Mouse (Mus musculus): Measurements from ENCODE around the gene Sbno2.
A peak's percentile ranks its signal among the peaks of the same experiment; 100 is the strongest.

The Sbno2 gene

DNA sequence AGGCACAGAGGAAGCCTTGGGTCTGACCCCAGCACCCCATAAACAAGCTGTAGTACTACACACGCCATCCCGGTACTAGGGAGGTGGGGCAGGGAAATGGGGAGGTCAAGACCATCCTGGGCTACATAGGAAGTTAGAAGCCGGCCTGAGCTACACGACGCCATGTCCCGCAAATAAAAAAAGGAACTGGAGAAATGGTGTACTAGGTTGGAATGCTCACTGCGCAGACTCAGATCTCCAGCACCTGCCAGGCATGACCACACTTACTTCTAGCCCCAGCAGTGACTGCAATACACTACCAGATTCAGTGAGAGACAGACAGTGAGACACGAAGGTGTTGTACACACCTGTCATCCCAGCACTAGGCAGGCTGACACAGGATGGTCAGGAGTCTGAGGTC, 17.9 kb downstream of the Sbno2 start:
- DNase-seq: no peak

GRCm38 (mm10) chr10:80086847-80087246, 18.5 kb downstream of the Sbno2 start:
- DNase-seq: no peak

- DNase-seq: peak; percentile 54 to 55
Observed at GRCm38 (mm10) chr10:80084817-80085487, 20.4 kb downstream of the Sbno2 start.

DNA sequence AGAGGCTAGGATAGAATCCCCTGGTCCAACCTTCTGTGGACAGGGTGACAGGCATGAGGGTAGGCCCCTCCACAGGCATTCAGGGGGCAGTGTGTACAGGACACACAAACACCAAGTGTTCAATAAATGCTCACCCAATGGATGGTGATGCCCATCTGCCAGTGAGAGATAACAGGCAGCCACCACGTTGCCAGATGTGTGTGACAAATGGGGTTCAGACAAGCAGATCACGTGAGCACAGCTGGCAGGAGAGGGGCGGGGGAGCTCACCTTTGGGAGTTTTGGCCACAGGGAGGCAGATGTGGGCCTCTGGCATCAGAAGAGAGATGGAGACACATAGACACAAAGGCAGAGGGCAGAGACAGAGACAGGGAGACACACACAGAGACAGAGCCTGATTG, 24.3 kb downstream of the Sbno2 start:
- no peak for DNase-seq

DNA sequence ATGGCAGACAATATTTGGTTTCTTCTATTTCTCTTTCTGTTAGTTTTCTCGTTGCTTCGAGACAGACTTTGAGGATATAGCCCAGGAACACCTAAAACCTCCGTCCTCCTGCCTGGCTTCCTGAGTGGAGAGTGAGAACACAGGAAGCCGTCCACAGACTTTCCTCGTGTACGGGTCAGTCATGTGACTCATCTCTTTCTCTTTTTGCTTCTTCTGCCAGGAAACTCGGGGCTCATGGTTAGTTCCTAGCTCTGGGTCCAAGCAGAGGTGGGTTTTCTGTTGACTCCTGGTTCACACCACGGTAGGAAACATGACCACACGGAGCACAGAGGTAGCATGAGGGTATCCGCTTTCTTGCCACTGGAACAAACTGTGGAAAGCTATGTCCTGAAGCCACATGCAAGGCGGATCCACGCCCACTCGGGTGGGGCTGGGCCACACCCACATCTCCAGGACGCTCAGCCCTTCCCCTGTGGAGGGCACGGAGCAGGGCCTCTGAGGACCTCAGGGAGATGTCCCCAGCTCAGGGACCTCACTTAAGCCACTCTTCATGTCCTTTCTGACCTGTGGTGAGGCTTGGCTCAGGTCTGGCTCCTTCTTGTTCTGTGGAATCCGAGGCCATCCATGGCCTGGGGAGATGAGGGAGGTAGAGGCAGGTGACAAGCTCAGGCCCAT, 24.8 kb downstream of the Sbno2 start:
- no peak for DNase-seq

DNA sequence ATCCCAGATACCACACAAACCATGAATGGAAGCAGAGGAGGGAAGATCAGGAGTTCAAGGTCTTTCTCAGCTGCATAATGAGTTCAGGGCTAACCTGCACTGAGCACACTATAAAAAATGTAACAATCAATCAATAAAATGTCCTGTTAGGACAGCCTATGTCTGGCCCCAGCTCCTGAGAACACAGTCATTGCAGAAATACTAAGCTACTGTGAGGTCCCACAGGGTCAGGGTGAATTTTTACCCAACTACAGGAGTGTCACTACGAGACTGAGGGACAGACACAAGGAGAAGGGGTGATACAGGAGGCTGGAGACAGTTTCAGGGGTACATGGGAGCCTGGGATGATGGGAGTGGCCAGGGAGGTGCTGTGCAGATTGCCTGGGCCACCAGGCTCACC, 27.0 kb downstream of the Sbno2 start:
- no peak for DNase-seq

GRCm38 (mm10) chr10:80077312-80077711, 28.1 kb downstream of the Sbno2 start:
- DNase-seq: no peak

- DNase-seq: no peak
Observed at GRCm38 (mm10) chr10:80076386-80076785, 29.0 kb downstream of the Sbno2 start.

GRCm38 (mm10) chr10:80075924-80076323, 29.4 kb downstream of the Sbno2 start:
- no peak for DNase-seq

DNA sequence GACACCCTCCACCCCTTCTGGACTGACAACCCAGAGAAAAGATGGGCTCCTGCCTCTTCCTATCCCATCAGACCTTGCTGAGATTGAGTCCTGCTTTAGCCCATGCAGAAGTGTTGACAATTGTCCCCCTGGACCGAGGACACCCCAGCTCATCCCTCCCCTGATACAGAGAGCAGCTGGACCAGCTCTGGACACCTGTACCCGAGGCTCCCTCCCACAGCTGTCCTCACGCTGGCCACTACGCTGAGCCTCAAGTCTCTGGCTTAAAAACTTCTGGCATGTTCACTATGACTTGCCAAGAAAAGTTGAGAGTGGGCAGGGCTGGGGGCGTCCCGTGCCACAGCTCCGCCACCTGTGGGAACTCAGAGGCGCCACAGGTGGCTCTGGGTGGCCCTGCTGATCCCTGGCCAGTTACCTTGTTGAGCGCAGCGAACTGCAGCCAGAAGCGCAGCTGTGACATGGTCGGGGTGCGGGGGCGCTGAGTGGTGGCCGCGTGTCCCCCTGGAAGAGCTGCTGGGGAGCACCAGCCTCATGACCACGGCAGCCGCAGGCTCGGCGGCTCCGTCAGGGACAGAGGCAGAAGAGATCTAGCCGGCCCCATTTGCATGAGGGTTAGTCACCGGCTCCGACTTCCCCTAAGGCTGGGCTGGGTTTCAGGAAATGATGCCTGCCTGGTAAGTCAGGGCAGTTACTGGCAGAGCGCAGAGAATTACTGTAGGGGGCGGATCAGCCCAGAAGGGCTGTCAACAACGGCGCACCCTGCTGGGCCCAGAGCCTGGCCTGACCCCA, 30.4 kb downstream of the Sbno2 start:
- peak; percentile 43 to 56 for DNase-seq

GRCm38 (mm10) chr10:80072623-80073489, 32.5 kb downstream of the Sbno2 start:
- DNase-seq: no peak

DNA sequence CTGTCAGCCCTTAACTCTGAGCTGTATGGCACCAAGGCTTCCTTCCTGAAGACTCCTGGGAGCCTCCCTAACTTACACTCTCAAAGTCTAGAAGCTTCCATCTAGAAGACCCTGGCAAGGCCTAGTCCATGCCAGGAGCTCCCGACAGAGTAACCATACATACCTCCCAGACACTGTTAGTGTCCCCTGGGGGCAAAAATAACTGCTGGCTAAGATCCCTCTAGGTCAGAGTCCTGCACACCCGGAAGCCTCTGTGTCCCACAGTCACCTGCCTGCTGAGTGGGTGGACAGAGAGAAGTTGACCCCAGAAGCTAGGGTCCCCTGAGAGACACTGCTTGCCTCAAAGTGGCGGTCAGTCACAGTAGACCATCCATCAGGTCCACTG, 33.9 kb downstream of the Sbno2 start:
- no peak for DNase-seq

DNA sequence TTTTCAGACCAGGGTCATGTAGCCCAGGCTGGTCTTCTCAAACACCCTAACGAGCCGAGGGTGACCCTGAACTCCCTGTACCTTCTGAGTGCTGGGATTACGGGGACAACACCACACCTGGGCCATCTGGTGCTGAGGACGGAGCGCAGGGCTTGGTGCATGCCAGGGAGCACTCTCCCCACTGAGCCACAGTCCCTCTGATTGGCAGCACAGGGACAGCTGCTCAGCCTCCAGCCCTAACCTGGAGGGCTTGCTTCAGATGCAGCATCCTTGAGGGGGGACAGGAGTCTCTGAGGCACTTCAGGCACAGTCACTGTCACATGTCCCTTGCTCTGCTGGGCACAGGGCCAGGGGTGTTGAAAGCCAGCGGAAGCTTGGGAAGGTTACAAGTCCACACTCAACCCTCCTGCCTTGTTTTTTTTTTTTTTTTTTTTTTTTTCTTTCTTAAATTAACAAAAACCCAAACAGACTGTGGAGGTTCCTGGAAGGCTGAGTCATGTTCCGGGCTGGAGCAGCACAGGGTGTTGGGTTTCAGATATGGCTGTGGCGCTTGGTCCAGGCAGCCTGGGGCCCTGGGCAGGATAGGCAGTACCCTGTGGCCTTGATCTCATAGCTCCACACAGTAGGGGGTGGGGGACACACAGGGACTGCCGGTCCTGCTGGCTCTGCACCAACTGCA, 34.4 kb downstream of the Sbno2 start:
- peak; percentile 85 to 90 for DNase-seq

DNA sequence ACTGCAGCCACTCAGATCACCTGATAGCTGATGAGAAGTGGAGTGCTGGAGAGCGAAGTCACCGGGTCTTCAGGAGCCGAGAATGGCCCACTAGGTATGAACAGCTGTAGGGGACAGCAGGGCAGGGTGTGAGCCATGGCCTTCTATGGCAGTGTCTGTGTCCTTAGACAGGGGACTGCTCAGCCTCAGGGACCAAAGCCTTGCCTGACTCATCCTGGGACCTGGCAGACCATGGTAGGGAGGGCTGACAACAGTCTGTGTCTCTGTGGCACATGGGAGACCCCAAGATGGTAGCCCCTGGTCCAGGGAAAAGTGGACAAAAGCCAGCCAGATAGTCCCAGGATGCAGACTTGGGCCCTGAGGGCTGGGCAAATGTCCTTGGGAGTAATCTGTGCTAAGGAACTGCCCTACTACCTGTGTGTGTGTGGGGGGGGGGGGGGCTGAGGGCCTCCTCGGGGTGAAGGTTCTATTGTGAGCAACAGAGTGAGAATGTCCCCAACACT, 35.4 kb downstream of the Sbno2 start:
- no peak for DNase-seq

DNA sequence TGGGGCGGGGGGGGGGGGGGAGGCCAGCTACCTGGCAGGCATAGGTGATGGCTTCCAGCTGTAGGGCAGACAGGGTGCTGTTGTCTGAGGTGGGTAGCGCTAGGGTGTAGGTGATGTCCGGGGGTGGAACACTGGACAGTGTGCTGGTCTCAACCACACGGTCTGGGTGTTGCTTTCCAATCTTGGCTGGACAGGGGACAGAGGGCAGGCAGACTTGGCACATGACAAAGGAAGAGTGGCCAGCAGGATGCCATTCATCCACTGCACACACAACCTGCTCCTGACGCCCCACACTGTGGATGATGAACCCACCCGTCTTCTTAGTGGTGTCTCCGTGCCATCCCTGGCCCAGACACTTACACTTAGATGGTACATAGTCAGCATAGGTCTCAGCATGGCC, 36.1 kb downstream of the Sbno2 start:
- no peak for DNase-seq

DNA sequence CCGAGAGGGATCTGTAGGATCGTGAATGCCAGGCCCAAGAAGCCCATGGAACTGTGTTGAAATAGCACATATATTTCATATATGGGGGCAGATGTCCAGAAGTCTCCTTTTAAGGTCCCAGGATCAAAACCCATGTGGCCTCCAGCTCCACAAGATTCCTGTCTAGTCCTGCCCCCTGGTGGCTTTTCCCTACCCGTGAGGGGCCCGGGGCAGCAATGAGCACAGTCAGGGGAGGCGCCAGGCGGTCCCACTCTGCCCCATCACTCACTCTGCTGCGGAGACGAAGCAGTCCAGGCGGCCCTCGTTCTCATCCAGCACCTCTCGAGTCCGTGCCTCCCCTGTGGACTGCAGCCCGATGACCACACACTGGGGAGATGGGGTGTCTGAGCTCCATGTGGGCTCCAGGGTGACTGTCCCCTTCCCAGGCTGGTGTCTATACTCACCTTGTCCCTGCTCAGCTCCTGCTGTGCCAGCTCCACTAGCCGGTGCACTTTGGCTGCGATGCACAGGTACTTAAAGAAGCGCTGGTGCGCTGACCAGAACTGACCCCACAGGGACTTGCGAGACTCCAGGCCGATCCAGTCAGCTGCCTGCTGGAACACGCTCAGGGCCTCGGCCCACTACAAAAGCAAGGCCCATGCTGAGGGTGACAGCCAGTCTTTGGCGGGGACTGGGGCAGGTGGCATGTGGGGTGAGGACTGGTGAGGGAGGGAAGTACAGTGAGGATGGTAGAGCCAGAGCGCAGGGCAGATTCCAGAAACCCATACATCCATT, 41.3 kb downstream of the Sbno2 start:
- DNase-seq: no peak

DNA sequence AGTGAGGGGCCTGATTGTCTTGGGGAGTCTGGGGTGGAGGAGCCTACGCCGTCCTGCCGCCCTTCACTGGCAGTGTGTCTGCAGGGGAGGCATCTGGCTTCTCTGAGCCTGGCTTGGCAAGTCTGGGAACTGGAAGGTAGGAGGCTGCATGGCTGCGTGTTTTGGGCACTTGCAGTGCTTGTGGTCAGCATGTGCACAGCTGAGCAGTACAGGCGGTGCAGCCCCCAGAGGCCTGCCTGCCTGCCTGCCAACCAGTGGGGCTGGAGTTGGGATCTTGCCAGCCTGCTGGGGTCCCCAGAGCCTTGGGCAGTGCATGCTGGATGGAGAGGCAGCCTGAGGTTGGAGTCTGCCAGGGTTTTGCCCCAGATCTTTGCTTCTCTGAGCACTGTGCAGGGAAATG, 42.3 kb downstream of the Sbno2 start:
- no peak for DNase-seq

DNA sequence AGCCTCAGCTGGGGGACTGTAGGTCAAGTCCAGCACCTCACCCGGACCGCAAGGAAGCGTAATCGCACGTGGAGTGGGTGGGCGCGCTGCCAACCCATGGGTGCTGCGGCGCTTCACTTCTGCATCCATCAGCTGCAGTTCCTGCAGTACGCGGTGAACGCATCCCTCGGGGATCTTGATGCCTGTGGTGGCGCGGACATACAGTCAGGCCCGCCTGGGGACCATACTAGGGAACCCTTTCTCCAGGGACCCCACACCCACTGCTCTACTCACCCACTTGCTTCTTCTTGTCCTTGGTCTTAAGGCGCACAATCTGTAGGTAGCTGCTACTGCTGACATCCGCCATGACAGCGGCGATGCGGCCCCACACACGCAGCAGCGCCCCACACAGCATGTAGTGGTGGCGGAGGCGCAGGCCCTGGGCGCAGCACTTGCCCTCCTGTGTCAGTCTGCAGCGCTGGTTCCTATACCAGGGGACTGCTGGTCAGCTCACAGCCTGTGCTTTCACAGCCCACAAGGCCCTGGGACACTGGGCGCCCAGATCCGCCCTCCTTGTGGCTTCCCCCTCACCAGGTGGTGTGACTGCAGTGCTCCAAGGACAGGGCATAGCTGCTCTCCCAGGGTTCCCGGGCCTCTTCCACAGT, 47.6 kb downstream of the Sbno2 start:
- DNase-seq: peak in 1 of 2 experiments; percentile 47

DNA sequence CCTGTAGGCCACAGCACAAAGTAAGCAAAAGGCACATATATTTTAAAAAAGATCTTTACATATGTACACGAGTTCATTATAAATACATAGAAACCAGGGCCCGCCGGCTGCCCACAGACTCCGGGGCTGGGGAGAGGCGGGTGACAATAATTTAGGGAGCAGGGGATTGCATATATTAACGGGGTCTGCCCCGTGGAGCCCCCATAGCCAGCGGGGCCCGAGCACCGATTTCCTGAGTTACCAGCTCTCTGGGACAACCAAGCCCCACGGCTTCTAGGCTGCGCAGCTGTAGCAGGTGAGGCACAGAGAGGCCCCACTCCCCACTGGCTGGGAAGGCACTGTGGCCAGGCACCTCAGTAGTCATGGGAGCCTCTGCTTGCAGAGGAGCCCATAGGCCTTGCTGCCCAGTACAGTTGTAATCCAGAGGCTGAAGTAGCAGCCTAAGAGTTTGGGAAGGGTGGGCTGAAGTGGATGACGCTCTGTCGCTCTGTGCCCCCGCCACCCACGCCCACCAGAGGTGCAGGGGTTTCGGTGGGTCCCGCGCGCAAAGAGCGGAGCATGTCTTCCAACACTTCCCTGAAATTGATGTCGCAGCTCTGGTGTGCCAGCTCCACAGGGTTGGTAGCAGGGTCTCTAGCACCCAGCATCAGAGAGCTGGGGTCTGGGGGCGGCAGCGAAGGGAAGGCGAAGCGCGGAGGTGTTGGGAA, 48.2 kb downstream of the Sbno2 start:
- no peak for DNase-seq

DNA sequence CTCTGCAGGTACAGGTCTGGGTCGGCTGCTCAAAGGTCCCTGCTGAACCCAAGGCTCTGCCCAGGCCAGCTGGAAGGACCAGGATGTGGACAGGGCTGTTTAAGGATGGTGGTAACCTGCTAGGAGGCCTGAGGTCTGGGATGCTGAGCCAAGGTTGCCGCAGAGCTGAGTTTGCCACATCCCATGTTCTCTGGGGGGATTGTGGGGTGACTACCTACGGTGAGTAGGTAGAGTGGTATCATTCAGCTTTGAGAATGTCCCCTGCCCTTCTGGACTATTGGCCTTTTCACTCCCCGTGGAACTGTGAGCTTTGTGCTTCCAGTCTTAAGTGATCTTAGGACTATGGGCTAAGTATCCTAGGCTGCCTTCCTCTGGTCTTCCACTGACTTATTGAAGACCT, 48.9 kb downstream of the Sbno2 start:
- no peak for DNase-seq
